Mouse (Mus musculus): ENCODE results near the gene Cerkl. TPM values are rescaled to one million over a fixed set of nuclear protein-coding genes. Genes with fewer than 3 reads are reported as not detected.

Gene Cerkl
- total and polyA plus RNA-seq, 3 experiments: 3.5 to 7.4 TPM; not detected in 1

DNA sequence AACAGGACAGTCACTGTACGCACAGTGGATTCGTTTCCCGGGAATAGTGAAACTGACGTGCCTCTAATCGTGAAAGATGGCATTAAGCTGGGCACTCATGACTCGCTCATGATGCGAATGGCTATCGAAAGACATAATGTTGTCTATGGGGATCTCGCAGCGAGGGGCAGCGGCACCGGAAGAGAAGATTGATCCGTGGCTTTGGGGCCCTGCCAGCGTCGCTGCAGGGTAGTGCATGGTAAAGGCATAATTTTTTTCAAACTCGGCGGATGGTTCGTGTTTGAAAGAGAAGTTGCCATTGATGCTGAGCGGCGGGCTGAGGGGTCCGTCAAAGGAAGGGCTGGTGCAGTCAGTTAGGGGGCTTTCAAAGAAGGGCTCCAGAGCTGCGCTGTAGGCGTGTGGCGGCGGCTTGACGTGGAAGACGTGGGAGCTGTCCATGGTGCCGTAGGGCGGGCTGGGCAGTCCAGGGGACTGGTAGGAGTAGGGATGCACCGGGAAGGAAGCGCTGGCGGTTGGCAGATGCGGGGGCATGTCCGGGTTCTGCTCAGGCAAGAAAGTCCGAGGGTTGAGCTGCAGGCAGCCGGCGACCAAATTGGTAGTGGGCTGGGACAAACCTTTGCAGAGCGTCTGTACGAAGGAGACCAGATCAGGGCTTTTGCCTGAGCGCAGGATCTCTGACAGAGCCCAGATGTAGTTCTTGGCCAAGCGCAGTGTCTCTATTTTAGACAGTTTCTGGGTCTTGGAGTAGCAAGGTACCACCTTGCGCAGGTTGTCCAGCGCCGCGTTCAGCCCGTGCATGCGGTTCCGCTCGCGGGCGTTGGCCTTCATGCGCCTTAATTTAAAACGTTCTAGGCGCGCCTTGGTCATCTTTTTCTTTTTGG lies 2.4 kb downstream of the Cerkl start:
- no peak overlapping the region for H3K9ac ChIP-seq (ENCODE audit: control insufficient read depth, low read depth, low read length, poor library complexity, severe bottlenecking)
- H3K9me3 ChIP-seq (replicated peaks; ENCODE audit: insufficient read depth, low read length): no peaks in the 10 kb centered on the region
- H3K36me3 ChIP-seq (ENCODE audit: control insufficient read depth in 1 of 2, insufficient read depth in 2 of 2, low read length in 2 of 2): no peaks in the 10 kb centered on the region
- no peak overlapping the region for H3K4me3 ChIP-seq (ENCODE audit: control insufficient read depth in 1 of 2, insufficient read depth in 1 of 2, low read depth in 2 of 2, low read length in 2 of 2)
- no peaks in the 10 kb centered on the region for H3K79me2 ChIP-seq (ENCODE audit: control insufficient read depth, insufficient read depth, low read length, poor library complexity)
- DNase-seq (ENCODE audit: low read depth, low spot score): peak; percentile 33
- H3K27ac ChIP-seq (ENCODE audit: control insufficient read depth, low read depth, low read length): no peak overlapping the region
- peaks cover 0 to 2% of the 10 kb centered on the region in 2 experiments; a peak in 1 of 4 replicates for H3K27me3 ChIP-seq (ENCODE audit: control insufficient read depth in 1 of 2, insufficient read depth in 2 of 2, low read length in 2 of 2)
- no peaks in the 10 kb centered on the region for H3K4me1 ChIP-seq (ENCODE audit: control insufficient read depth in 1 of 2, insufficient read depth in 2 of 2, low read length in 2 of 2)
- TF ChIP-seq ETS1 (IDR thresholded peaks at IDR 0.05; ENCODE audit: low read depth, low read length): no peak
- TF ChIP-seq HCFC1 (IDR thresholded peaks at IDR 0.05; ENCODE audit: low read depth, low read length): no peak
- no peak for TF ChIP-seq USF1 (IDR thresholded peaks at IDR 0.05; ENCODE audit: low read depth, low read length)

- H3K27ac ChIP-seq (ENCODE audit: control insufficient read depth, low read depth, low read length): no peak overlapping the region
- no peaks in the 10 kb centered on the region for H3K36me3 ChIP-seq (ENCODE audit: control insufficient read depth in 1 of 2, insufficient read depth in 2 of 2, low read length in 2 of 2)
- no peak overlapping the region for H3K9ac ChIP-seq (ENCODE audit: control insufficient read depth, low read depth, low read length, poor library complexity, severe bottlenecking)
- DNase-seq (ENCODE audit: low read depth, low spot score): no peak
- H3K27me3 ChIP-seq (ENCODE audit: control insufficient read depth in 1 of 2, insufficient read depth in 2 of 2, low read length in 2 of 2): peaks cover 0 to 2% of the 10 kb centered on the region in 2 experiments; a peak in 1 of 4 replicates
- H3K79me2 ChIP-seq (ENCODE audit: control insufficient read depth, insufficient read depth, low read length, poor library complexity): no peaks in the 10 kb centered on the region
- H3K4me1 ChIP-seq (ENCODE audit: control insufficient read depth in 1 of 2, insufficient read depth in 2 of 2, low read length in 2 of 2): no peaks in the 10 kb centered on the region
- no peaks in the 10 kb centered on the region for H3K9me3 ChIP-seq (replicated peaks; ENCODE audit: insufficient read depth, low read length)
- H3K4me3 ChIP-seq (ENCODE audit: control insufficient read depth in 1 of 2, insufficient read depth in 1 of 2, low read depth in 2 of 2, low read length in 2 of 2): no peak overlapping the region
- TF ChIP-seq EP300 (IDR thresholded peaks at IDR 0.05; ENCODE audit: low read depth in 1 of 2, low read length in 2 of 2) (no peak), RCOR1 (IDR thresholded peaks at IDR 0.05; ENCODE audit: low read depth, low read length) (no peak), GABPA (IDR thresholded peaks at IDR 0.05; ENCODE audit: low read depth, low read length) (no peak), ETS1 (IDR thresholded peaks at IDR 0.05; ENCODE audit: low read depth, low read length) (no peak), GATA1 (IDR thresholded peaks at IDR 0.05; ENCODE audit: low read depth, low read length) (no peak), ZC3H11A (IDR thresholded peaks at IDR 0.05; ENCODE audit: low read depth, low read length) (no peak), CHD2 (IDR thresholded peaks at IDR 0.05; ENCODE audit: low read length) (no peak), HCFC1 (IDR thresholded peaks at IDR 0.05; ENCODE audit: low read depth, low read length) (no peak), TCF12 (IDR thresholded peaks at IDR 0.05; ENCODE audit: low read depth, low read length) (no peak), MXI1 (IDR thresholded peaks at IDR 0.05; ENCODE audit: low read depth, low read length) (no peak), RAD21 (IDR thresholded peaks at IDR 0.05; ENCODE audit: low read depth, low read length) (no peak), USF1 (IDR thresholded peaks at IDR 0.05; ENCODE audit: low read depth, low read length) (no peak), POLR2AphosphoS2 (IDR thresholded peaks at IDR 0.05; ENCODE audit: low read length) (no peak), MEF2A (IDR thresholded peaks at IDR 0.05; ENCODE audit: extremely low read depth, insufficient replicate concordance, low read depth, low read length, poor library complexity, severe bottlenecking) (no peak)
Observed at GRCm38 (mm10) chr2:79451438-79451837, 5.1 kb downstream of the Cerkl start.
